Mouse (Mus musculus): Measurements from ENCODE around the gene Cutc.

DNA sequence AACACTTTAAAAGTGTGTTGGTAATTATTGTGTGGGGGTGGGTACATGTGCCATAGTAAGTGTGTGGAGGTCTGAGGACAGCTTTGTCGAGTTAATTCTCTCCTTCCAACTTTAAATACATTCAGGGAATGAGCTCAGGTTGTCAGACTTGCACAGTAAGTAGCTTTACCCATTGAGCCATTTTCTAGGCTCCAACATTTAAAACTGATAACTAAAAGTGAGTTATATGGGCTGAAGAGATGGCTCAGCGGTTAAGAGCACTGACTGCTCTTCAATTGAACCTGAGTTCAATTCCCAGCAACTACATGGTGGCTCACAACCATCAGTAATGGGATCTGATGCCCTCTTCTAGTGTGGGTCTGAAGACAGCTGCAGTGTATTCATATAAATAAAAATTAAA, 1.4 kb downstream of the Cutc start:
- TF ChIP-seq CHD2 (IDR thresholded peaks at IDR 0.05; ENCODE audit: low read depth, low read length) (no peak), ZNF384 (IDR thresholded peaks at IDR 0.05; ENCODE audit: low read depth, low read length) (no peak), MAFK (IDR thresholded peaks at IDR 0.05; ENCODE audit: insufficient read depth, low read depth, low read length) (no peak), ZC3H11A (IDR thresholded peaks at IDR 0.05; ENCODE audit: borderline replicate concordance, low read depth, low read length) (no peak)

All from ES-E14 (cell line).